Mouse (Mus musculus): ENCODE results near the gene Borcs7.
A peak's percentile ranks its signal among the peaks of the same experiment; 100 is the strongest.
"Not testable (repeated sequence)": the region's sequence is repeated elsewhere in the genome, so short reads cannot be mapped to it uniquely, and the experiment has no call there.

Gene Borcs7

GRCm38 (mm10) chr19:46715016-46715415, 25.3 kb downstream of the Borcs7 start:
- DNase-seq, result no peak

GRCm38 (mm10) chr19:46718150-46718549, 28.4 kb downstream of the Borcs7 start:
- DNase-seq, result no peak

DNA sequence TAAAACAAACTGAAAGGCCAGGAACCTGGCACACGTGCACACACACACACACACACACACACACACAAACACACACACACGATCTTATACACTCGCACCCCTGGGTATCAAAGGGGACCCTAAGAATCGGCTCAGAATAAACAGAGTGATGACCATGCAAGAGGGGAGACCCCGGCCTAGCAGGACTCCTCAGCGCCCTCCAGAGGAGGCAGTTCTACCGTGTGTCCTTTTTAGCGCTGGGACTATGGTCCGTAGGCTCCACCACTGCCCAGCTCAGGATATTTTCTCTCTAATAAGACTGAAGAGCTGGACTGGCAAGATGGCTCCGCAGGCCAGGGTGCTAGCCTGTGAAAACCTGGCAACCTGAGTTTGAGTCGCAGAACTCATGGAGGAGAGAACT, 34.7 kb downstream of the Borcs7 start:
- no peak for DNase-seq

GRCm38 (mm10) chr19:46726142-46726541, 36.4 kb downstream of the Borcs7 start:
- no peak for DNase-seq

- peak; percentile 73 for DNase-seq
These were observed 37.5 kb downstream of the Borcs7 start for GRCm38 (mm10) chr19:46727140-46727736.

DNA sequence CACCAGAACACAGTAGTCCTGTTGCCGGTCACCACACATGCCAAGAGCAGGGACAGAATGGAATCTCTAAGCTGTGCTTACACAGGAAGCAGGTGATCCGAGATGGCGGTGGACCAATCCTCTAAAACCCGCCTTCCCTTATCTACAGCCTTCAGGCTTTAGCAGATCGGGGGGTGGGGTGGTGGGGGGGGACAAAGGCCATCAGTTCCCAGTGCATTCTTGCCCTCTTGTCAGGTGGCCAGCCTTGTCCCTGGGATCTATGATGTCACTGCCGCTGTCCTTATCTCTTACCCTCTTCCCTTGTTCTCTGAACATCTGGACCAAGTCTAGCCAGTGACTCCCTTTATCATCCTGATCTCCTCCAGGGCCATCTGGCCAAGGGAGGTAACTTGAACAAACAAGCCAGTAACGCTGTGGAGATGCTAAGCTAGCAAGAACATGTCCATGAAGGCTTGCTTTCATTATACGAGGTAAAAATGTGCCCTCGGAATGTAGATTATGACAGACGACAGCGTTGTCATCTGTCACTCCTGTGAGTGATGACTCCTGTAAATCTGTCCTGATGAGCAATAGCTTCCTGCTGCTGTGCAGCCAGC, 38.3 kb downstream of the Borcs7 start:
- DNase-seq, result no peak

DNA sequence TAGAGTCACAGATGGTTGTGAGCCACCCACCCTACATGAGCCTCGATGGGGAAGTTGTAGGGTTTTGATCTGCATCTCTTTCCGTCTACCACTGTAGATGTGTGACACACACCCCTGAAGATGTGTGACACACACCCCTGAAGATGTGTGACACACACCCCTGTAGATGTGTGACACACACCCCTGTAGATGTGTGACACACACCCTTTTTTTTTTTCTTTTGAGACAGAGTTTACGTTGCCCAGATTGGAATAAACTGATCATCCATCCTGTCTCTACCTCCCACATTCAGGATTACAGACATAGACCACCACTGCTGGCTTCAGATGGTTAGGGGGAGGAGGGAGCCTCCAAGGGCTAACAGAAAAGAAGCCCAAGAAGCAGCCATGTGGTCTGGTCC, 39.2 kb downstream of the Borcs7 start:
- DNase-seq, result no peak

- DNase-seq, result no peak
These were observed 41.6 kb downstream of the Borcs7 start for GRCm38 (mm10) chr19:46731351-46731750.

- not testable (repeated sequence) for DNase-seq
These were observed 43.0 kb downstream of the Borcs7 start for GRCm38 (mm10) chr19:46732673-46733072.

DNA sequence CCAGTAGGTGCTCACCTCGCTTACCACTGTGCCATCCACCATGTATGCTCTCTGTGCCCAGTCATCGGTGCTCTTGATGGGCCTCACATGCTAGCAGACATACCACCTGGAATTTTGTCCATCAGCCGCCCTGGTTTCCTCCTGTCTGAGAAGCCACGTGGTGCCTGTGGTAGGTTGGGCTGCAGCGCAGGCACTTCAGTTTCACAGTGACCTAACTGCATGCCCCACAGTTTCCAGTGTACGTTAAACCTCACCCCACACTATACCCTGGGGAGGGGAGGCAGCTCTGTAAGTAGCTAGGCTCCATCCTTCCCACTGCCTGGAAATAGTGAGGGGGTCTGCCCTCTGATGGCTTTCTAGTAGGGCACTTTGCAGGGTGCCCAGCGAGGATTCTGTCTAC, 43.9 kb downstream of the Borcs7 start:
- DNase-seq, result no peak

- no peak for DNase-seq
These were observed 45.5 kb downstream of the Borcs7 start for GRCm38 (mm10) chr19:46735241-46735640.

DNA sequence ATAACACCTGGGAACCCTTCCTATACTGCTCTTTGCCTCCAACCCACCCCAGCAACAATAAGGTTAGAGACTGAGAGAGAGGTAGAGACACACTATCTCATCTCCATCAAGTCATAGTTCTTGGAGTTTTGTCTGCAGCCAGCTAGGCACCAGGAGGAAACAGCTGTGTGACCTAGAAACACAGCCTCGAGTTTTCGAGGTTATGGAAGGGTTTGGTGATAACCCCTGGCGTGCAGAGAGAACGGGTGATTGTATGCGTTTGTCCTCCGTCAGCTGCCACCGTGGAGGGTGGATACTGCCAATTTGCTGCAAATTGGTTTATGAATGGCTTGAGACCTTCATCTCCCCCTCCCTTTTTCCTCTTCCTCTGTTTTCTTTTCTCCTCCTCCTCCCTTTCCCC, 47.4 kb downstream of the Borcs7 start:
- no peak for DNase-seq

- DNase-seq, result peak; percentile 73
These were observed 50.8 kb downstream of the Borcs7 start for GRCm38 (mm10) chr19:46740341-46741008.

- DNase-seq, result no peak
These were observed 51.9 kb downstream of the Borcs7 start for GRCm38 (mm10) chr19:46741574-46741973.

DNA sequence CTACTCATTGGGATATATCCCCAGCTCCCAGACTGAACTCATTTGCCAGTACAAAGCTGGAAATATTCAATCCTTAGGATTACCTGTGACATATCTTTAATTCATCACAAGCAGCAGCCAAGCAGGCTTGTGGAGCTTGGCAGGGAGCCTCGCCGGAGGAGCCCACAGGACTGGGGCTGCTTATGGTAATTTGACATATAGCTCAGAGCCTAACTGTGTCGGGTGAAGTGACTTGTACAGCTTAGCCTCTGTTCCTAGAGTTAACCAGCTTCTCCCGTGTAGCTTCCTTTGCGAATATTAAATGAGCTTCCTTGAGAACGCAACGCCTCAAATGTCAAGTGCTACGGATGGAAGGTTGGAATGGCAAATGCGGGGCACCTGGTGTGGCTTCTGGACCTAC, 55.0 kb downstream of the Borcs7 start:
- DNase-seq, result no peak

GRCm38 (mm10) chr19:46747799-46748198, 58.1 kb downstream of the Borcs7 start:
- DNase-seq, result no peak

GRCm38 (mm10) chr19:46752235-46752634, 62.5 kb downstream of the Borcs7 start:
- DNase-seq, result no peak

All from kidney, adult 9 months (tissue).